Mouse (Mus musculus) c-Kit-negative CD71-positive TER-119-positive erythroid progenitor cells, embryonic 14.5 days (primary cell): ENCODE measurements around the gene Vars.

Source experiments
- DNase-seq: peaks from one replicate; pipeline ENCODE4 v3.0.0-alpha.2; 2013; ENCODE audit warnings: low read depth, low spot score

Vars gene

DNA sequence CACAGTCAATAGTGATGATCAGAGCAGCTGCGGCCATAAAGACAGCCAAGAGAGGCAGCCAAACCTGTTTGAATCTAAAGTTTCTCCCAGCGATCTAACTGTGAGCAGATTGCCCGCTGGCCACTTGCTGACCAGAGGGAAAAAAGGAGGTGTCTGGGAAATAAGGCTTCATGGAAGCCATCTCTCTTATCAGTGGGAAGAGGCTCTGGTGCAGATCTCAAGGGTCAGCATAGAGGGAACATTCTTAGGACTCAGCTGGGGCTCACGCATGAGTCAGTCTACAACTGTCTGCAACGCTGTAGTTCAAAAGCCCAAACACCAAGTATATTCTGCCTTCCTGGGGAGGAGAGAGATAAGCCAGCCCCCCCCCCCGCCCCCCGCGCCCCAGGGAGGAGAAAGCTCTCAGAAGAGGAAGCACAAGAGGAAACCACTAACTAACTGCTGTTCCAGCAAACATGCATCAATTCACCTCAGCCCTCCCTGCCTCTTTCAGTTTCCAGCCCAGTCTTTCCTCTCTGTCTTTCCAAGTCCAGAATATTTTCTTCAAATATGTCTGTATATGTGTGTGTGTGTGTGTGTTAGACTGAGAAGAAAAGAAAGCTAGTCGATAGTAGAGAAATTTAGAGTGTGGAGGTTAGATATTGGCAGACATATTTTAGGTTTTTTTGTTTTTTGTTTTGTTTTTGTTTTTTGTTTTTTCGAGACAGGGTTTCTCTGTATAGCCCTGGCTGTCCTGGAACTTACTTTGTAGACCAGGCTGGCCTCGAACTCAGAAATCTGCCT is 47.6 kb downstream of the Vars start:
- DNase-seq, result no peak

DNA sequence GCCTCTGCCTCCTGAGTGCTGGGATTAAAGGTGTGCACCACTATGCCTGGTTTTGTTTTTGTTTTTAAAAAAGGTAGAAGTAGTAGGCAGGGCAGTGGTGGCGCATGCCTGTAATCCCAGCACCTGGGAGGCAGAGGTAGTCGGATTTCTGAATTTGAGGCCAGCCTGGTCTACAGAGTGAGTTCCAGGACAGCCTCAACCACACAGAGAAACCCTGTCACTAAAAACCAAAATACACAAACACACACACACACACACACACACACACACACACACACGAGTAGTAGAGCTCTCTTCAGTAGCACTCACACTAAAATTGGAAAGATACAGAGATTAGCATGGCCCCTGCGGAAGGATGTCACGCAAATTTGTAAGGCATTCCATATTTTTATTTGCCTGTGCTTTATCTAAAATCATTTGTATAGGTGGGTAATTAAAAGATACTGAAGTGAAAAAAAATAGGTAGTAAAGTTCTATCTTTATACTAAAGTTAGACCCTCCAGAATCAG is 48.2 kb downstream of the Vars start:
- DNase-seq, result no peak

DNA sequence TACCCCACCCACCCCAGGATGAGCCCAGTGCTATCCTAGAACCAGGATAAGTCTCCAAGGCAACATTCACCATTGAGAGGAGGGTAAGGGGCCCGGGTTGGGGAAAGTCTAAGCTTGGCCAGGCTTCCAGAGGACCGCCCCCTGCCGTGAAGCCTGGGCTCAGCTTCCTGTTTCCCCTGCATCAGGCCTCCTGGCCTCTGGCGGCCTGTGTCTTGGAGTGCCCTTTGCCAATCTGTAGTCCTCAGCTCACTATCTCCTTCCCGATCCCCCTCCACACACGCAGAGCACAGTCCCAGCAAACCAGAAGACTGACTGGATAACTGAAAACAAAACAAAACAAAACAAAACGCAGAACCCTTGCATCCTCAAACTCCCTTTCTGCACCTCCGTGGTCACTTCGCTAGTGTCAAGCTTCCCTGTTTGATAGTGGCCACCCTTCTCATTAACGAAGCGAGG is 48.8 kb downstream of the Vars start, which contains the start of gene Clic1:
TSS of gene Clic1 (plus strand) at position 406 of the 456 bp plus-strand sequence.
- no peak for DNase-seq

DNA sequence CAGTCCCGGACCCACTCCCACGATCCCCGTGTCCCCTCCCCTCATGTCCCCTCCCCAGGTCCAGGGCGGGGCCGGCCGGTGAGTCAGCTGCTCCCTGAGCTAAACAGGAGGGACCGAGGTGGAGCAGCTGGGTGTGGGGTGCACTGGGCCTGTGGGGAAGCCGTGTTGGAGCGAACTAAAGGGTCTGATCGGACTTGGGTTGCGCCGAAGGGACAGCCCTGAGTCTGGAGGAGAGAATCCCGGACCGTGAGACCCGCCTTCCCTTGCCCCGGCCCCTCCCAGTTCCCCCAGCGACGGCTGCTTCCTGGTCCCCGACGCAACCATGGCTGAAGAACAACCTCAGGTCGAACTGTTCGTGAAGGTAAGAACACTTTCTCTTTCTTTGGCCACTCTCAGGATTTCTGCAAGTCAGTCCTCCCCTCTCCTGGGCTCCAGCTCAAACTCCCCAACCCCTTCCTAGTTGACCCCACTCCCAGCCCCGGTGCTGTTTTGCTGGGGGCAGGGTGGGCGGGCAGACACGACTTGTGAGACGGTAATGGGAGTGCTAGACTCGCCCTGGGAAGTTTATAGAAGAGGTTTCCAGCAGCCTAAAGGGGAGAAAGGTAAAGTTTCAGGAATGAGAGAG is 49.5 kb downstream of the Vars start:
- no peak for DNase-seq

DNA sequence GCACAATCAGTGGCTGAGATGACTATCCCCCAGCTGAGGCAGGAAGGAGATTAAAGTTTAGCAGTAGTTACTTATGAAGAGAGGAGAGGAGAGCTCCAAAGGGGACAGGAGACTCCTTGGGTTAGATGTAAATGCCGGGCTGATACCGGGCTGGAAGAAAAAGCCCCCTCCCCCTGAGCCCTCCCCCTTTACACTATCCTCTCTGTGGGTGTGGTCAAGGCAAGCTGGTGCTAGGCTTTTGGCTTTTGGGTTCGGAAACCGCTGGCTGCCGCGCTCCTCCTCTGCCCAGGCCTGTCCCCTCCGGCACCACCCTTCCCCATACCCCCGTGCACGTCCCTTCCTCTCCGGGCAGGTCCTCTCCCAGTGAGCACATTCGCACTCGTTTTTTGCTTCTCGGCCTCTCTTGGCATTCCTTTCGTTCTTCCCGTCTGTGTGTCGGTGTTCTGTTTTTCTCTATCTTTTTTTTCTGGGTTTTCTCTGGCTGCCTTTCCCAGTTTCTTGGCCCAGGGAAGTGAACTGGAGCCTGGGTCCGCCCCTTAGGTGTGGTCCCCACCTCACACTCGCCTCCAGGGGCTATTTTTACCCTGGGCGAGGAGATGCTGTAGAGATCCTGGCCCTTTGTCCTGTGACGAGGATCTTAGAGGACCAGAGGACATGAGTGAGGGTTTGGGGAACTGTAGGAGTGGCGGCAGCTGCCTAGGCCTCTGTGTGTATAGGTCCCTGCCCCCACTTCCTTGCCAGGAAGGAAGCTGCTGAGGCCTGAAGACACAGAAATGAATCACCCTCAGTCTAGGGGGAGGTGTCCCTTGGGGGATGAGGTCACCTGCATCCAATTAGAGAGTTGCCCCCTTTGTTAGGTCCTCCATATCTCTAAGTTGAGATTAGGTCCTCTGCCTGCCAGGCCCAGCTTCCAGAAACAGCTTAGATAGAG is 50.6 kb downstream of the Vars start:
- DNase-seq, result no peak

DNA sequence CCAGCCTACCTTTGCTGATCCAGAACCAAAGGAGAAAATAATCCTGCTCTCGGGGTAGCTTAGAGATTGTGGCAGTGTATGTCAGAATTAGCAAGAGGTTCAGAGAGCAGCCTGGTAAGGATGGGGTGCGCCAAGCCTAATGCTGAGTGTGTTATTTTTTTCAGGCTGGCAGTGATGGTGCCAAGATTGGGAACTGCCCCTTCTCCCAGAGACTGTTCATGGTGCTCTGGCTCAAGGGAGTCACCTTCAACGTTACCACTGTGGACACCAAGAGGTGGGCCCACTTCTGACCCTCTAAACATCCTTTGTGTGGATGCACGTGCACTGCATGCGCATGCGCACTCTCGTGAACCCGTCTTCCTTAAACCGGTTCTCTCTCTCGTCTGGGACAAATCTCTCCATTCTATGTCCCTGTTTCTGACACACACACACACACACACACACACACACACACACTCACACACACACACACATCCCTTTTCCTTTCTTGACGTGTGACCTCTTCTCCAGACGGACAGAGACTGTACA is 51.5 kb downstream of the Vars start:
- DNase-seq, result no peak

DNA sequence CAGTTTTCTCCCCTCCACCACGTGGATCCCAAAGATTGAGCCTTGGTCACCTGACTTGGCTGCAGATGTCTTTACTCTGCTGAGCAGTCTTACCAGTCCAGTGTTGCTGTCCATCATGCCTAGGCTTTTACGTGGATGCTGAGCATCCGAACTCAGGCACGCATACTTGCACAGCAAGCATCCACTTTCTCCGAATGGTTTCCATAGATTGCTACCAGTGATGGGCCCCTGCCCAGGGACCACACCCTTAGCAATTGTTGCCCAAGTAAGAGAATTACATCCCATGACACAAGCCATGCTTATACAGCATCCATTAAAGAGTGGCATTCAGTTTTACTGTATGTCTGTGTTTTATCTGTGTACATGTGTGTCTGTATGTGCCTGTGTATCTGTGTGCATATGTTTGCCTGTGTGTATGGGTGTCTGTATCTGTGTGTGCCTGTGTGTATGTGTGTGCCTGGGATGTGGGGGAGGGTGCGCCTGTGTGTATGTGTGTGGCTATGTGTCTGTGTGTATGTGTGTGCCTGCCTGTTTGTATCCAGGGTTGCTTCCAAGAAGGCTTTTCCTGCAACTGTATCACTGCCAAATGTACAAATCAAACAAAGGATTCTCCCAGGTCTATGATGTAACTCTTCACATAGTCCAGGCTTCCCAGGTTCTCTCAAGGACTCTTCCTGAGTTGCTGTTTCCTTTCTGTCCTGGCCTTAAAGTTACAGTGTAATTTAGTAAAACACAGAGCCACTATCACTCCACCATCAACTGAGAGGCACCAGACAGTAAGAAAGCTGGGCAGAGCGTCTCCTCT is 55.1 kb downstream of the Vars start:
- no peak for DNase-seq

DNA sequence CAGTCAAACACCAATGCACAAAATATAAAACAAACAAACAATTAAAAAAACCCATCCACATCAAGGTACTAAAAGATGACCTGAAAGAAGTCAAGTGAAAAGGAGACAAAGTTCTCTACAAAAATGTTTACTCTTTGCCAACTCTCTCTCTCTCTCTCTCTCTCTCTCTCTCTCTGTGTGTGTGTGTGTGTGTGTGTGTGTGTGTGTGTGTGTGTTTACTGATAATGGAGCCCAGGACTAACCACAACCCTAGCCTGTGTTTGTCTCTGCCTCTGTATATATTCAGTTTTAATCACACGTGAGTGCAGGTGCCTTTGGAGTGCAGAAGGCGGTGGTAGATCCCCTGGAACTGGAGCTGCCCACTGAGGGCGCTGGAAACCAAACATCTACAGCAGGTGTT is 56.3 kb downstream of the Vars start:
- DNase-seq, result no peak

DNA sequence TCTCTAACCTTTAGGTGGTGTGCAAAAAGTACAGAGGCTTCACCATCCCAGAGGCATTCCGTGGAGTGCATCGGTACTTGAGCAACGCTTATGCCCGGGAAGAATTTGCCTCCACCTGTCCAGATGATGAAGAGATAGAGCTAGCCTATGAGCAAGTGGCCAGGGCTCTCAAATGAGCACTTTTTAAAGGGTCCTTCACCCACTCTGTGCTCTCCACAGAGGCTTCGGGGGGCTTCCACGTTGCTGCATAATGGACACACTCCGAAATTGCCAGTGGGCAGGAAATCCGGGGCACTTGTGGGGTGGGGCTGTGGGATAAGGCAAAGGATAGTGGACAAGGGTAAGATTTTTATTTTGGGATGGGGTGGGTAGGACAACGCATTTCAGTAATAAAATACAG is 57.5 kb downstream of the Vars start:
- DNase-seq, result no peak

DNA sequence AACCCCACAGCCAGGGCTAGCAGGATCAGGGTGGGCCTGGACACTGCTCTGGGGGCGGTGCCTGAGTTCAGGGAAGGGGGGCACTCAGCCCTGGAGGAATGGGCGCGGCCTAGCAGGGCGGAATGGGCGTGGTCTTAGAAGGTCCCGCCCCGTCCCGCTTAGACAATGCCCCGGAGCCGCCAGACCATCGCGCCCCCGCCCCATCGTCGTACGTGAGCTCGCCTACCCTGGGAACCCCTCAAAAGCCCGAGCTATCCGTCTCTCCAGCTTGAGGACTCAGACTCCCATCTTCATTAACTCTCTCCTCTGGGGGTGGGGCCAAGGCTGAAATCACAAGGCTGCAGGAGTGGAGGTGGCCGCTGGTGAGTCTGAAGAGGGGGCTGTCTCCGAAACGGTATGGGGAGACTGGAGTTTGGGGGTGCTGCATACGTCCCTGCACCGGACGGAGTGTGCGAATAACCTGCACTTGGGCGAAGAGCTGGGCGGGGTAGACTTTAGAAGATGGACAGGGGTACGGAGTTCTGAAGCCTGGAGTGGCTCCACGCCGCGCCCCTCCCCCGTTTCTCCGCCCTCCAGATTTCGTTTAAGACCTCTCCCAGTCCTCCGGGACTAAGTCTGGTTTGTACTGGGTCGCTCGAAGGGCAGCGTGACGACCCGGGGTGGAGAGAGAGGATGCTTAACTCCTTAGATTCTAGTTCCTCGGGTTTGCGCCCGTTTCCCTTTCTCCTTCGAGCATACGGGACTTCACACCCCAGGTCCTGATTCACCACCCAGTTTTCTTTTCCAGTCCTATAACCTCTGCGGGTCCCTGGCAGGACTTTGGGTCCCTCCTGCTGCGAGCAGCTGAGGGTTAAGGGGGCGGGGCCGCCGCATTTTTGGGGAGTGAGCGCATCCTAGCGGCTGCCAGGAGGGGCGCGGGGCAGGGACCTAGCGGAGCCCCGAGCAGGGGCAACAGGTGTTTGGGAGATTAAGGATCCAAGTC is 58.4 kb downstream of the Vars start, which contains the start of gene Ddah2:
TSS of gene Ddah2 (plus strand) at position 125 of the 982 bp plus-strand sequence.
- DNase-seq, result no peak

DNA sequence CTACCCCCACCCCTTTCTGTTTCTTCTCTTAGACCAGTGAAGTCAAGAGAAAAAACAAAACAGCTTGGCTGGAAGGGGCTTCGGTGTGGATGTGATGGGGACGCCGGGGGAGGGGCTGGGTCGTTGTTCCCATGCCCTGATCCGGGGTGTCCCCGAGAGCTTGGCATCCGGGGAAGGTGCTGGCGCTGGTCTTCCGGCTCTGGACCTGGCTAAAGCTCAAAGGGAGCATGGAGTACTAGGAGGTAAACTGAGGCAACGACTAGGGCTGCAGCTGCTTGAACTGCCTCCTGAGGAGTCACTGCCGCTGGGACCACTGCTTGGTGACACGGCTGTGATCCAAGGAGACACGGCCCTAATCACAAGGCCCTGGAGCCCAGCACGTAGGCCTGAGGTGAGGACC is 59.3 kb downstream of the Vars start:
- no peak for DNase-seq

DNA sequence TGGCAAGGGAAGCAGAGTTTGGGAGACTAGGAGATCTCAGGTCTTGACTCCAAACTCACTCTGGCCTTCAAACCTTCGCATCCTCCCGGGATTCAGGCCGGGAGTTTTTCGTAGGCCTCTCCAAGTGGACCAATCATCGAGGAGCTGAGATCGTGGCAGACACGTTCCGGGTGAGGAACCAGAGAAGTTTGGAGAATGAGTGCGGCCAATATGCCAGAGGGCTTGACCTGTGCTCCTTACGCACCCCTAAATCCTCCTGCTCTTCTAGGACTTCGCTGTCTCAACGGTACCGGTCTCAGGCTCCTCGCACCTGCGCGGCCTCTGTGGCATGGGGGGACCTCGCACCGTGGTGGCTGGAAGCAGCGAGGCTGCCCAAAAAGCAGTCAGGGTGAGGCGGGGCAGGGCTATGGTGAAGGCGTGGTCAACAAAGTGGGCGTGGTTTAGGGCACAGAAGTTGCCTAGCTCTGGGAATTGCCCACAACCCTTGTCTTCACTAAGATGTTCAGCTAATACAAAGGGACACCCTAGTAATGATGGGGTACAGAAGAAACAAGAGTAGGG is 60.0 kb downstream of the Vars start:
- DNase-seq, result no peak

DNA sequence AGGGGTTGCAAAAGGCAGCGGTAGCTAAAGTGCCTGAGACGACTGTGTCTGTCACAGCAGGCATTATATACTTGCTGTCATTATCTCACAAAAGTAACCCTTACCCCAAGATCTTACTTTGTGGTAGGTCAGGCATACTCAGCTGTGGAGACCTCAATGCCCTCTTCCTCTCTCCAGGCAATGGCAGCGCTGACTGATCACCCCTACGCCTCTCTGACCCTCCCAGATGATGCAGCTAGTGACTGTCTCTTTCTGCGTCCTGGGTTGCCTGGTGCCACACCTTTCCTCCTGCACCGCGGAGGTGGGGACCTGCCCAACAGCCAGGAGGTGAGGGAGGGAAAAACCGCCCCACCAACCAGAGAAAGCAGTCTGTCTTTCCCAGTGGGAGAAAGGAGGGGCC is 60.5 kb downstream of the Vars start:
- DNase-seq, result no peak

DNA sequence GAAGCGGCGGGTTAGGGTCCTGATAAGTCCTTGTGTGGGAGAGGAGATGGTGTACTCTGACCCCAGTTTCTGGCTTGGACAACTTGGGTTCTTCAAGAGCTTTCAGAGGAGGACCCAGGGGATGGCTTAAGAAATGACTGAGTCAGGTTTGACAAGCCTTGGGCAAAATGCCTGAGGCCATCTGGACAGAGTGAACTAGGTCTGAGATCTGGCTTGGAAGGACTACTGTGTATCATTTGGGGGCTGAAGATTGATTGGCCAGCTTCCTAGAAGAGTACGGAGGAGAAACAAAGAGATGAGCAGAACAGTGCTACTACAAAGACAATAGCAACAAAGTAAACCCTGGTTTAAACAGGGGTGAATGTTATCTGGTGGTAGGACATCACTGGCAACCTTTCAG is 62.7 kb downstream of the Vars start:
- no peak for DNase-seq

DNA sequence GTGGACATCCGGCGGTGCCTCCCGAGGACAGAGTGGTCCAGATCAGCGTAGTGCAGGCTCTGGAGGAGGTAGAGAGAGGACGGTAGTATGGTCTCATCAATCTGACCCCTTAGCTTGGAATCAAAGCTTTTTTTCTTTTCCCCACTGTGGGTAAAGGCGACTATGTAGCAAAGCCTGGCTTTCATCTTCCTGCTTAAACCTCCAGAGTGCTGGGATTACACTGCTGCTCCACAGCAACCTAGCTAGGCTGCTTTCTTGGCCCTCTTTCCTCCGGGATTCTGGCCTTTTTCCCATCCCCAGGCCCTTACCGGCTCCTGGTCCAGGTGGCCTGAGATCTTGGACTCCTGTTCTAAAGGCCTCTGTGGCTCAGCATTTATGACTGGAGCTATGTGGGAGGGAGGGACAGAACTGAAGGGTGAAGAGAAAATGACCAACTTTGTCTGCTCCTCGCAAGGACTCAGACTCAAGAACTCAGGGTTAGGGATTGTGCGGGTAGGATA is 63.6 kb downstream of the Vars start:
- DNase-seq, result no peak

DNA sequence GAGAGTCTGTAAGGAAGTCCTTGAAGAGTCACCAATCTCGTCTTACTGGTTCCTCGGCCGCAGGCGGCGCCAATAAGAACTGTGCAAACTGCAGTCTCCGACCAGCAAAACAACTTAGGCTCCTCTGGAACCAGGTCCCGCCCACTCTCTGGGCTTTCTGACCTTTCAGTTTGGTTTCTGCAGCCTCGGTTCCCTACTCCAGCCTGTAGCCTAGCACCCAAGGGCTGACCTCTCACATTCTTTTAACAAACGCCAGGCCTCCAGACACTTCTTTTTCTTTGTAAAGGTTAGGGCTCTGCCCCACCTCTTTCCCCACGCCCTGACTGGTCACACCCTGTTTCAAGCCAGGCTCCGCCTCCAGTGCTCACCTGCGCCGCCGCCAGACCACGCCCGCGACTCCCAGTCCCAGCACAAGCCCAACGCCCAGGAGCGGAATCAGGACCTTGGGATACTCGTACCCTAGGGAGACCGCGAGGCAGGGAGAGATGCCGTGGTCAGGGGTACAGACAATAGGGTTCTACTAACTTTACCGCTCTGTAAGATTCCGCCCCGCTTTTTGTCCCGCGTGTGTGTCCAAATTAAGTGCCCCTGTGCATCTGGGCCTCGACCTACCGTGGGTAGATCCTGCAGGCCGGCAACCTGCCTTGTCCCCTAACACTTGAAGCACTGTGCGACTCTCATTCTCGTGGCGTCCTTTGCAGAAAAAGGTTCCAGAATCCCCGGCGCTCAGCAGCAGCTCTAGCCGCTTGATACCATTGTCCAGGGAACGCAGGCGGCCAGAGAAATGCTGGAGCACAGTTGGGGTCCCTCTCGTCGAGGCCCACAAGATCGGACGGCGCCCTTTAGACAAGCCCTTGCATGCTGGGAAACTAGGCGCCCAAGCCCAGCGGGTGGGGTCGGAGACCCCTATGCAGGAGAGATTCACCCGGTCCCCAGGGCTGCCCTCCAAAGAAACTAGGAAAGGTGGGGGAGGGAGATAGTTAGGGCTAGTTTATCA is 64.5 kb downstream of the Vars start, which contains the start of gene Ly6g6c:
TSS of gene Ly6g6c (plus strand) at position 438 of the 997 bp plus-strand sequence.
- DNase-seq, result no peak
